Comparison of ENCODE assay signal across 15 mouse cellular contexts in genomic region chr1:34116444-34116843, GRCm38 (mm10).
A peak's percentile ranks its signal among the peaks of the same experiment; 100 is the strongest.
DNase-seq lines count a peak whose midpoint lies in the region; ATAC-seq and TF ChIP-seq lines count a peak whose summit lies in the region.
"Had no signal": no experiment of that assay in that cellular context is flagged by ENCODE, and none has a peak within 500 bp of the region (broad histone marks: within the 10 kb centered on the region; RNA-seq: fewer than 3 reads in every experiment).

No protein-coding gene starts in this region.

- H3K9ac ChIP-seq in heart, embryonic 14.5 days (ENCODE audit: low read length), result 0 out of 2 replicates have a peak overlapping the region, but pooled peaks have one; percentile 32
- H3K9ac ChIP-seq in kidney, embryonic 14.5 days (ENCODE audit: low read depth, low read length), result no peak overlapping the region
- no peak overlapping the region for H3K9ac ChIP-seq in liver, postnatal 0 days (replicated peaks)
- H3K9ac ChIP-seq: embryonic facial prominence, embryonic 13.5 days; hindbrain, embryonic 15.5 days; liver, embryonic 13.5 days had no signal

- peak; percentile 26; the same call in 1 of the 2 replicates for ATAC-seq in heart, embryonic 14.5 days (ENCODE audit: insufficient number of reproducible peaks, insufficient read depth, low FRiP score, low read depth)
- no peak for ATAC-seq in kidney, embryonic 14.5 days (ENCODE audit: low FRiP score, low TSS enrichment)
- ATAC-seq in liver, postnatal 0 days, result peak; percentile 58
- ATAC-seq: forebrain, embryonic 16.5 days had no signal

- no peaks in the 10 kb centered on the region for H3K9me3 ChIP-seq in heart, embryonic 14.5 days (ENCODE audit: control insufficient read depth, low read length)
- H3K9me3 ChIP-seq in kidney, embryonic 14.5 days (ENCODE audit: control insufficient read depth, low read length), result no peaks in the 10 kb centered on the region
- H3K9me3 ChIP-seq in liver, postnatal 0 days (ENCODE audit: low read length), result no peaks in the 10 kb centered on the region
- H3K9me3 ChIP-seq: embryonic facial prominence, embryonic 13.5 days; hindbrain, embryonic 15.5 days; liver, embryonic 13.5 days had no signal

- H3K27me3 ChIP-seq in heart, embryonic 14.5 days (ENCODE audit: control insufficient read depth, insufficient read depth, low read length), result no peaks in the 10 kb centered on the region
- H3K27me3 ChIP-seq in kidney, embryonic 14.5 days (ENCODE audit: control insufficient read depth, insufficient read depth, low read length), result no peaks in the 10 kb centered on the region
- H3K27me3 ChIP-seq in liver, postnatal 0 days (ENCODE audit: insufficient read depth, low read length), result no peaks in the 10 kb centered on the region
- H3K27me3 ChIP-seq: embryonic facial prominence, embryonic 13.5 days; hindbrain, embryonic 15.5 days; liver, embryonic 13.5 days had no signal

- no peak overlapping the region for H3K4me3 ChIP-seq in heart, embryonic 14.5 days (ENCODE audit: control insufficient read depth in 1 of 2, insufficient read depth in 1 of 2, low read depth in 1 of 2, low read length in 2 of 2)
- no peak overlapping the region for H3K4me3 ChIP-seq in kidney, embryonic 14.5 days (ENCODE audit: low read length)
- H3K4me3 ChIP-seq in liver, postnatal 0 days (ENCODE audit: low read depth, low read length), result no peak overlapping the region
- H3K4me3 ChIP-seq: embryonic facial prominence, embryonic 13.5 days; gastrocnemius, adult 2 months; hindbrain, embryonic 15.5 days; liver, embryonic 13.5 days had no signal

- H3K36me3 ChIP-seq in heart, embryonic 14.5 days (ENCODE audit: control insufficient read depth, insufficient read depth, low read length), result peaks cover 7% of the 10 kb centered on the region
- H3K36me3 ChIP-seq in kidney, embryonic 14.5 days (ENCODE audit: control insufficient read depth, insufficient read depth, low read length), result no peaks in the 10 kb centered on the region
- H3K36me3 ChIP-seq in liver, postnatal 0 days (replicated peaks; ENCODE audit: insufficient read depth, low read length), result no peaks in the 10 kb centered on the region
- H3K36me3 ChIP-seq: embryonic facial prominence, embryonic 13.5 days; hindbrain, embryonic 15.5 days; liver, embryonic 13.5 days had no signal

- H3K4me1 ChIP-seq in heart, embryonic 14.5 days (ENCODE audit: control insufficient read depth in 2 of 2, insufficient read depth in 2 of 2, low read length in 2 of 2), result peaks cover 16 to 37% of the 10 kb centered on the region in 2 experiments
- peaks cover 9% of the 10 kb centered on the region; the same call in 1 of the 2 replicates for H3K4me1 ChIP-seq in kidney, embryonic 14.5 days (ENCODE audit: control insufficient read depth, insufficient read depth, low read length)
- H3K4me1 ChIP-seq in liver, postnatal 0 days (ENCODE audit: insufficient read depth), result peaks cover 3% of the 10 kb centered on the region; the same call in 1 of the 2 replicates
- H3K4me1 ChIP-seq: liver, embryonic 13.5 days had no signal

- no peak for TF ChIP-seq CTCF in liver, postnatal 0 days (IDR thresholded peaks at IDR 0.05; ENCODE audit: low read depth)

- H3K27ac ChIP-seq in heart, embryonic 14.5 days (replicated peaks in 1 of 2; ENCODE audit: control insufficient read depth in 1 of 2, insufficient read depth in 1 of 2, low read depth in 2 of 2, low read length in 2 of 2), result peak overlapping the region; percentile 56 to 58; a peak in 3 of 4 replicates
- H3K27ac ChIP-seq in kidney, embryonic 14.5 days (ENCODE audit: low read depth, low read length), result no peak overlapping the region
- H3K27ac ChIP-seq in liver, postnatal 0 days (ENCODE audit: low read depth), result peak overlapping the region; percentile 3; the same call in 1 of the 2 replicates
- H3K27ac ChIP-seq: embryonic facial prominence, embryonic 13.5 days; gastrocnemius, adult 2 months; hindbrain, embryonic 15.5 days; liver, embryonic 13.5 days had no signal

- intact Hi-C loops in heart, postnatal 36 days (cut with DNase I), result loop anchor here (5.0 kb wide), 2 partner anchors 54 to 316 kb away; no protein-coding TSS in a partner anchor

- H3K4me2 ChIP-seq in heart, embryonic 14.5 days (ENCODE audit: low read length), result peak overlapping the region; percentile 45
- no peak overlapping the region for H3K4me2 ChIP-seq in kidney, embryonic 14.5 days (replicated peaks; ENCODE audit: low read depth, low read length)
- peak overlapping the region; percentile 1; the same call in 1 of the 2 replicates for H3K4me2 ChIP-seq in liver, postnatal 0 days (ENCODE audit: low read depth, low read length)
- H3K4me2 ChIP-seq: embryonic facial prominence, embryonic 13.5 days; hindbrain, embryonic 15.5 days; liver, embryonic 13.5 days had no signal

- no peak for TF ChIP-seq EP300 in liver, postnatal 0 days (IDR thresholded peaks at IDR 0.05; ENCODE audit: low read depth)

- no peak for DNase-seq in heart, postnatal 36 days
- DNase-seq in kidney, postnatal 14 days, result peak; percentile 29
- peak; percentile 61 for DNase-seq in ES-CJ7 (ENCODE audit: low read depth, low spot score)
- DNase-seq in liver, postnatal 0 days, result no peak
- no peak for DNase-seq in thymus, postnatal 36 days
- DNase-seq: cerebellum, adult 9-10 months; gastrocnemius, adult 2 months; heart, postnatal 14 days; liver, embryonic 13.5 days; lung, postnatal 10 days had no signal

- 24% methylated on average over 11 of the region's 11 CpGs for WGBS in heart, embryonic 14.5 days
- WGBS in kidney, embryonic 14.5 days, result 80% methylated on average over 11 of the region's 11 CpGs
- WGBS in liver, postnatal 0 days (ENCODE audit: insufficient replicate concordance), result 62% methylated on average over 11 of the region's 11 CpGs

Comparison
In these comparisons a context has a peak if more than half of its experiments do, and no peak if none do; other contexts are left out.
1. DNase-seq: peak in kidney, postnatal 14 days (single experiment) and ES-CJ7 (single experiment); none in heart, postnatal 36 days (0 of 2), liver, postnatal 0 days (single experiment) and thymus, postnatal 36 days (0 of 2).